Mouse (Mus musculus) liver, embryonic 14.5 days (tissue): ENCODE results near the gene Trim17.

Source experiments
- CTCF ChIP-seq: IDR thresholded peaks from 2 replicates; pipeline ENCODE4 v1.5.1; 2016; ENCODE audit warnings: antibody characterized with exemption, low read depth, control low read depth
- EP300 ChIP-seq: IDR thresholded peaks from 2 replicates; pipeline ENCODE4 v1.6.1; 2016; ENCODE audit warnings: antibody characterized with exemption, low read depth

- TF ChIP-seq CTCF (no peak), EP300 (no peak)
Observed at GRCm38 (mm10) chr11:58922420-58922819, 32.1 kb upstream of the Trim17 start.
